Mouse (Mus musculus) fat pad, adult 2 months (tissue): ENCODE results near the gene Rbm20.
A peak's percentile ranks its signal among the peaks of the same experiment; 100 is the strongest.
"Not testable (repeated sequence)": the region's sequence is repeated elsewhere in the genome, so short reads cannot be mapped to it uniquely, and the experiment has no call there.

Source experiments
- DNase-seq: peaks from one replicate; pipeline ENCODE4 v3.0.0-alpha.2; 2011; ENCODE audit warnings: low read depth, low spot score; ENCODE audit errors: extremely low read depth

Gene Rbm20

DNA sequence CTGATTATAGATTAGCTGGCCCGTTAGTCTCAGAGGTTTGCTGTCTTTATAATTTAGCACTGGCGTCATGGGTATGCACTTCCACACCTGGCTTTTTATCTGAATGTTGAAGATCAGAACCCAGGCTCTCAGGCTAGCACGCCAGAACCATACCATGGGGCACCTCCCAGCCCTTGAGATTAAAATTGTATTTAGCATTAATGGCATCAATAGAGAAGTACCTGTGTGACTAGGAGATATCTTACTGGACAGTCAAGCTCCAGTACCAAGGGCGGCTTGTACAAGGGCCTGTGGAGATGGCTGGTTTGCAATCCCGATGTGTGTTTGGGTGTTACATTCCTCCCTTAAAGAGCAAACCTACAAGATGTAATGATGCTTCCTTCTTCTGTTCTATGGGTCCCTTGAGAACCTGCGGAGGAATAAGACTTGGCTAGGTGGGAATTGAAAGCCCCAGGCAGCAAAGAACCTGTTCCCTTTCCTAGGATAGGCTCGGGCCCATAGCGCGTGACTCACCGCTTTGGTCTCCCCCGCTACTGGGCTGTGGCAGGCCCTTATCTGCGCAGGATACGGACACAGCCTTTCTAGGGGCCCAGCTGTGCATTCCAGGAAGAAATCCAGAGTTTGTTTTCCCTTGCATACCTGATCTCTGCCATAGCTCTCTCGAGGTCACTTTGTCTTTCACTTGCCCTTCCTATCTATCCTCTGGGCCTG is 111.7 kb downstream of the Rbm20 start:
- no peak for DNase-seq

DNA sequence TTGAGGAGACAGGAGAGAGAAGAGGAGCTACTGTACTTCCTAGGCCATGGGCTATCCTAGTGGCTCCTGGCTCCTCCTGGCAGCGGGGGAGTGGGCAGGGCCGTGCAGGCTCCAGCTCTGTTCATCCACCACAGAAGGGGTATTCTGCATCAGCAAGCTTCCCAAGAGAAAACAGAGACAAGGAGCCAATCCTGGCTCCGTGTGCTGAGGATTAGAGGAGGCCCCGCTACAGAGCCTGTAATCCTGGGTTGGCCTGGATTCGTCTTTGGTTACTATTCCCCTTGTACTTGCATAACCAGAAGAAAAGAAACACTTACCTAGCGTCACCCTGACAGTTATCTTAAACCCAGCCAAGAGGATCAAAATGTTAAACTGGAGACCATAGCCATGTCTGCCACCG is 112.5 kb downstream of the Rbm20 start:
- no peak for DNase-seq

DNA sequence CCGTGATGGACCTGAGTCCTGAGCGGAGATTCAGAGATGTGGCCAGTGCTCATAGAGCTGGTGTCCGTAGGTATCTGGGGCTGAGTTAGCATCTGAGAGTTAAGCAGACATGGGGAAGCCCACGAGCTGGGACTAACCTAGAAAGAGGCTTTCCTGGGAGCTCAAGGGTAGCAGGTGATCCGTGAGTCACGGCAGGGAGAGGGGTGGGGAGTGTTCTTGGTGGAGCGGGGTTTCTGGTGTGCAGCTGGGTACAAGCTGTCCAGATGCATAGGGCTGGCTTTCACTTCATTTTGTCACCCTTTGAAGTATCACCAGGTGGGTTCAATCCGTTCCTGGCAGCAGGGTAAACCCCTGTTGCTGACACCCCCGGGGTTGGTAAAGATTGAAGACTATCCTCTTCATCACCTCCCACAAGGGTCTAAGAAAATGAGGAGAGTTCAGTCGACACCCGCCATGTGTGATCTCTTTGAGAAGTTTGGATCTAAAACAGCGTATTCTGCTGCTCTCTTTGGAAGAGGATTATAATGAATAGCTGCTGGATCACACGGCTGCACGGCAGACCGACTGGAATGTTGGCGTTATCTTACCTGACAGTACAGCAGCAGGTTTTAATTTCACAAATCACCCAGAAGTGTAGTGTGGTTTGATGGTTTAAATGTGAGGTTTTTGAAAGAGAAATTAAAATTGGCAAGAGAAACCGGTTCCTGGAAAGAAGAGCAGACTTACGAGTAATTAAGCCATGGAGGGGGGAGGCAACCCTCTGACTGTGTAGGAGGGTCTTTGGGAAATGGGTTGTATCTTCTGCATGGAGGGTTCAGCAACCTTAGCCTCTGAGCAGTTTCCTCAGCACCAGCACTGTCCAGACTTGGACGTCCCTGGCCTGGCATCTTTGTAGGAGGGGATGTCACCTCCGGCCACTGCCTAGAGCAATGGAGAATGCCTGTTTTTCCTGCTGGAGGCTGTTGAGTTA is 114.9 kb downstream of the Rbm20 start:
- no peak for DNase-seq

DNA sequence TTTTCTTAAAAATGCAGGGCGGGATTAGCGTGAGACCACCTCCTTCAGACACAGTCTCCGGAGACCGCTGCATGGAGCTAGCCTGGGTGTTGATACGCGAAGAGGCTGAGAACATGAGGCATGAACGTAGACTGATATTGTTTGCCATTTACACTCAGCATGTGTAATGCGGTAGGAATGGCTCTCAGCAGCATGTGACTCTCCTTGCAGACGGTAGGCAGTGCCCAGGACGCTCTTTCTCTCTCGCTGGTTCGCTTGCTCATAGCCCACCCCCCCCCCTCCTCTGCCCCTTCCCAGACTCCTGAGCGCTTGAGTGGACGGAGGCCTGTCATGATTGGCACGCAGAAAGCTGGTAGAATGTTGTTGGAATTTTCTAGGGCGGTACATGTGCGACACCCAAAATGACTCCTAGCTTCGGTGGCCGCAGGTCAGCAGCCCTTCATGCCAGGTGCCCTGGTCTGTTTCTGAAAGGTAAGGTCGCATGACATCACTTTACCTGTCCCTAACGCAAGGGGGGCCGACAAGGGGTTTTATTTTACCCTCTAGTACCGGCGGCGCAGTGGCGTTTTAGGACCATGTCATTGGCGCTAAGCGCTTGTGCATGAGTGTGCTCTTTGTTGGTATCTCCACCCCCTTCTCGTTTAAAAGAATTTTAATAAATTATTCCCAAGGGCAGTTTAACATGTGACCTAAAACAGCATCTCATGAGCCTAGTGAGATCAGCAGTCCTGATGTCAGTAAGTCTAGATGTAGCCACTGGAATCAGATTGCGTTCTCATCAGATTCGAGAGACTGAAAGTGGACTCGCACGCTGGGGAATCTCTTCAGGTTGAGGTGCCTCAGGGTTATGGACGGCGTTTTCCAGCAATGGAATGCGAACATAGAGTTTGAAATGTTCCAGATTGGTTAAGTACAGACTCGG is 116.1 kb downstream of the Rbm20 start:
- no peak for DNase-seq

DNA sequence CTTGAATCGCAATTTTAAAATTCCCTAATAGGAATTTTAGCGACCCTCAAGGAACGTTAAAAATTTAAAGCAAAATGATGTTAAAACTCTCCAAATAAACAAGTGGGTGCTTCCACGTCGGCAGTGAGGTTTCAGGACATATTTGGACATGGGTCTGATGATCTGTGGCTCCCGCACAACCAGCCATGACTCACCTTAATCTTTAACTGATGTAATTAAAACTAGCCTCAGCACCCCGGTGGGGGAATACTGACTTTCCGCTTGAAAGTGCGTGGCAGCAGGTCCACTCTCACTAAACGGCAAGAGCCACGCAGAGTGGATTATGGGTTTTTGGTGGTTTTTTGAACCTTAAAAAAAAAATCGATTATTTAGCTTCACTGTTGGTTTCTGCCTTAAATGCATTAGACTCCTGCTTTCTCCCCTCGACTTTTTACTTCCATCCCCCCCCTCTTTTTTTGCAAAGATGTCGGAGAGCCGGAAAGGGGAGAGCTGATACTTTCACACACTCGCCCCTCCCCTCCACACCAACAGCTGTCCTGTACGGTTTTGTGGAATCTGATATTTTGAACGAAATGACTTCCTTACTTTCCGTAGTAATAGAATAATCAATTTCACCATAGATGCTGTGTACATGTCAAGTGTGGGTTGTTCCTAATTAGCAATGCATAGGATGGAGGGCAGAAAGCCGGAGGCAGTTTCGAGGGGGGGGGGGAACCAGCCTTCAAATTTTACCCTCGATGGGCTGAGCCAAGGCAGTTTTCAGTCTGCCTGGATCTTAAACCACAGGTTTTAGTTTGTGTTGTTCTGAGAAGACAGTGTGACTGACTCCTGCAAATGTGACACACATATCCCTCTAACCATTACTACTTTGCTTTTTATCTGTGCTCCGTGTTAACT is 117.1 kb downstream of the Rbm20 start:
- DNase-seq: no peak

DNA sequence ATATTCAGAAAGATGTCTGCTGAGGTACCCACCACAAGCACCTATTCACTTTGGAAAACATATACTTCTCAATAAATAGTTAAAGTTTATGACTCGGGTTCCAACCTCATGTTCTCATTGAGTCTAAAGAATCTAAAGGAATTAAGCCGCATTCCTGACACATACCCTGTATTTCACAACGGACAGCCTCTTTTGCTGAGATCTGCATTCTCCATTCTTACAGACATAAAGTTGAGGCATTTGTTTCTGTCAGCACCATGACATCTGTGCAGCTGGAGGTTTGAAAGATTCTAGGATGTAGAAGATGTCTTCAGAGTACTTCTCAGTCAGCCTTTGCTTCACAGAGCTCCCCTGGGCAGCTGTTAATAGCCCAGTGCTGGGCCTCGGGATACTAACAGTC is 117.9 kb downstream of the Rbm20 start:
- no peak for DNase-seq

DNA sequence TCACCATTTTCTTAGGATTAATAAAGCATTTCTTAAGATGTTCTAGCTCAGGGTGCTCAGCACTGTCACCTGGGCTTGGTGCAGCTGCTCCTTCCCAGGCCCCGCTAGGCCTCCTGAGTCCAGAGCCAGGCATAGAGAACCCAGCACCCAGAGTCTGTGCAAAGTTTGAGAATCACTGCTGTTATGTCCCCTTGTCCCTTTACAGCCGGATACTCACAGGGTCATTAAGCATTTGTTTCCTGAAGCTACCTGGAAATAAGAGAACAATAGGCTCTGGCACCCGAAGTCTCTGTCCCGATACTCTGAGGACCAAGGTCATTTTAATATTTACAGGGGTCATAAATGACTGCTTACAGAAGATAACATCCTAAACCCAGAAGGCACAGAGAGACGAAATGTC is 118.9 kb downstream of the Rbm20 start:
- DNase-seq: no peak

DNA sequence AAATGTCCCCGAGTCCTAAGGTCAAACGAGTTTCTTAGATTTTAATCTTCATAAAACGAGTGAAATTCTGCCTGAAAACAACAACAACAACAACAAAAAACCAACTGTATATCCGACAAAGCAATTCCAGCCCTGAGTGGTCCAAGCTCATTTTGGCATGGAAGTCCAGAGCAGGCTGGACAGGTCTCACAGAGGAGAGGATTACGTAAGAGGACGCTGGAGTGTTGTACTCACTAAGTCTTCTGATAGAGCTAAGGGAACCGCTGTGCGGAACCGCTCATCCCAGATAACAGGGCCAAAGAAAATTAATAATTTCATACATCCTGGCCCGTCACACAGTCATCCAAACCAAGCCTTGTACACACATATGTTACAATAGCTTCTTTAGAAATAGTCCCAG is 120.7 kb downstream of the Rbm20 start:
- DNase-seq: no peak

DNA sequence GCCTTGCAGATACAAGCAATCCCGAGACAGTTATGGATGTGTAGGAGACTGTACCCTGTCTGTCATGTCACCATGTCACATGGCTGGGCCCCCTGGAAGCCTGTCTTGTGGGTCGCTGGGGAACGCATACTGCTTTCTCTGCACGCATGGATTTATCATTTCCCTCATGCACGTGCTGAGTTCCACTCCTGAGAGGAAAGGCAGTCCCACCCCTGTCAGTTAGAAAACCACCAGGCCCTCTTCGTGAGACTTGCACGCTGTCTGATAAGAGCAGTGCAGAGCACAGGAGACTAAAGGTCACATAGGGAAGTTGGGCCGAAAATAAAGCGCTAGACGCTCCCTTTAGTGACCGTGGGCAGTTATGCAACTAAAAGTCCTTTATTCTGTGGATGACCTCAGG is 122.8 kb downstream of the Rbm20 start:
- DNase-seq: no peak

DNA sequence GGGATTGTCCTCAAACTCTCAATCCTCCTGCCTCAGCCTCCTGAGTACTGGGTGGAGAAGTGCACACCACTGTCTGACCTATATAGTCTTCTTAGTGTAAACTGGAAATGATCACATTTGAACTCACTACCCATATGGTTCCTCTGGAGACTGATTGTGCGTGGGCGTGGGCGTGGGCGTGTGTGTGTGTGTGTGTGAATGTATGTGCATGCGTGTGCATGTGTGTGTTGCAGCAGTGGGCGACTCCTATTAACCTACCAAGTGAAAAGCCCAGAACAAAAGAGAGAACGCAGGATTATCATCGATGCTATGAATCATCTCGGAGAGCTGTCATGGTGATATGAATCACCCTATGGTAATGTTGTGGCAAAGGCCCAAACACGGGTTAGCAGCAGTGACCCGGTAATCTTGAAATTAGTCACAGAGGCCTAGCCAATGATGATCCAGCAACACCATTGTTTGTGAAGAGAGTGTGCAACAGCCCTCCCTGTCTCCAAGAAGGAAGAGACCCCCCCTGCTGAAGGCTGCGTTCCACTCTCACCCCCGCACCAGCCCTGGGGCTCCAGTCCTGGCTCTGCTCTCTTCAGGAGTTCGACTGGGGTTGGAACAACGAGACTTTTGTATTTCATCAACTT is 123.4 kb downstream of the Rbm20 start:
- DNase-seq: peak; percentile 74

DNA sequence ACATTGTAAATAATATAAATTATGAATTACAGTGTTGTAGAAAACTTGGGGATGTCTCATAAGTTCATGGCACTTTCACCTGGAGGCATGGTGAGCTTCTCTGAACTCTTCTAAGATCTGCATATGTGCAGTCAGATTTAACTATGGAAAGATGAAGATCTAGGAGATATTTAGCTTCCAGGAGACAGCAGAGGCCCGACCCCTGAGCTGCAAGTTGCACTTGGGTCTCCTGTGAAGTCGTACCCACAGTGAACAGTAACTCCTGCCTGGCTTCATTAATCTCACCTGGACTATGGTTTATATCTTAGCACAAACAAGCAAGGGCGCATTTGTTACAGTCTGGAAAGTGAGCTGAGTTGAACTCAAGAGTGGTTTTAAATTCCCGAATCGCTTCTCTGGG is 124.3 kb downstream of the Rbm20 start:
- DNase-seq: no peak

DNA sequence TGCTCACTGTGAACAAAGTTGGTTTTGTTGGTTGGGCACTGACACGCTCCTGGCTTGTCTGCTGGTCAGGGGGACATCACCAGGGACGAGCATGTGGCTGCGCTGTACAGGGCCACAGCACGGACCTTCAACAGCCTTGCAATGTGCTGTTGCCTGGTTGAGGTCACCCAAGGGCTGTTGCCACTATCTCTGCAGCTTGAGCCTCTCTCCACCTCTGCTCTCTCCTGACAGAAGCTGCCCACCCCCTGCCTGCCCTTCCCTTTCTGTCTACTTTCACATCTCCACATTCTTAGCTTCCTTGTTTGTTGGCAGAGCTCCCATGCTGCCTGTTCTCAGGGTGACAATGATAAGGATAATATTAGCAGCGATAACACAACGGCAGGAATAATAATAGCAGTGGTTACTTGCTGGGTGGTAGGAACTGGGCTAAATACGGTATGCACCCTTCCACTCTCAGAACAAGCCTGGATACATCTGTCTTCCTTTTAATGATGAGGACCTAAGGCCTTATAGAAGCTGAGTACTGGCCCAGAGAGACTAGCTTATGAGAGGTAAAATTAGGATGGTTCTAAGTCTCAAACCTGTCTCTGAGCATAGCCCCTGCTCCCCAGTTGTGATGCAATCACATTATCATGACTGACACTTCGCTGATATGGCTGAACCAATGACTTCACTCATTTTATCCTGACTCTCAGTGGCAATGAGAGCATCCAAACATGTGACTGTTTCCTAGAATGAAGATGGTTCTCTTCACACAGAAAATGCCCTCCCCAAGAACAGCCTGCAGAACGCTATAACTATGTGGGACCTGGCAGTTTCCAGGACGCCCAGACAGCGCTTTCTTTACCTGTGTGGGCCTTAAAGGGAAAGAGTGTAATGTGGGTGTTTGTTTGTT is 124.9 kb downstream of the Rbm20 start:
- no peak for DNase-seq

DNA sequence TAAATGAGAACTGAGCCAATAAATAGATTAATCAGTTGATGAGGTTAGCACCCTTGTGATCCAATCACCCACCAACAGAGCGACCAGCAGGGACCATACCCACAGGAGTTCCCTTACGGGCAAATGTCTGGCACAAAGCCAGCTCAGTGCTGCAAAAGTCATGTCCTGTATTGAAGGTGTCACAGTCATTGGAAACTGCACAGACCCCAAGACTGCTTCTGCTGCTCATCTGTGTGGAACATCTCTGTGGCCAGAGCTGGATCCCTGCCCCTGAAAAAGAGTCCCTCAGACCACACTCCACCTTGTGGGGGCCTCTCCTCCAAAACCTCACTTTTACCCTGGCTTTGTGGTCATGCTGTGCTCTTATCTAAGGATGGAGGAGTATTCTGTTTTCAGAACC is 126.8 kb downstream of the Rbm20 start:
- DNase-seq: no peak

DNA sequence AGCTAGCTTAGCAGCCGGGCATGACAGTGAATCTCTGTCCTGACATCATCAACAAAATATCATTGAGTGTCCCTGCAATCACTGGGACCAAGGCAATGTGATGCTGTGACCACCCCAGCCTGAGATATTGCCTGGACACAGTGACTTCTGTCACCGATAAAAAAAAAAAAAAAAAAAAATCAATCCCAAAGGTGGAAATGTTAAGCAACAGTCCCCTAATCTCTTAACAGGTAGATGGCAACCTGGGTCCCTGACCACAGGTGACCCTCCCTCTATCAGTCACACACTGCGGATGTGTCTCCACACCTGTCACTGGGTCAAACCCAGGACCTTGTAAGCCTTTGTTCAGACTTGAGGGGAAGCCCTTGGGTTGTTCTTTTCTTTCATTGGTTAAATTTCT is 128.0 kb downstream of the Rbm20 start:
- no peak for DNase-seq

DNA sequence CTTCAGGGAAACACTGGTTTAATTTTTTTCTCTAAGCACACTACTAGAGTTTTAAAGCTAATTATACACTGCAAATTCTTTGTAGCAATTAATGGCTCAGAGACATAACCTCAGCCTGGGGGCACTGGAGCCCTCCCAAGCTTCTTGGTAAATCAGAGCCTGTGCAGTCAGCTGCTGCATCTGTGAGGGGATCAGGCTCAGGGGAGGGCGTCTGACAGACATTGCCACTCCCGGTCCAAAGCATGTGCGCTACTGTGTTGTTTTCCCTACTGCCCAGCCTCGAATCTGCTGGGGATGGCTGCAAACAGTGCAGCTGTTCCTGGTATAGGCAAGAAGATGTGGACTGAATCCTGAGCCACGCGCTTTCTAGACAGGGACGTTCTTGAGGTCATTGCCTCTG is 129.0 kb downstream of the Rbm20 start:
- DNase-seq: no peak

DNA sequence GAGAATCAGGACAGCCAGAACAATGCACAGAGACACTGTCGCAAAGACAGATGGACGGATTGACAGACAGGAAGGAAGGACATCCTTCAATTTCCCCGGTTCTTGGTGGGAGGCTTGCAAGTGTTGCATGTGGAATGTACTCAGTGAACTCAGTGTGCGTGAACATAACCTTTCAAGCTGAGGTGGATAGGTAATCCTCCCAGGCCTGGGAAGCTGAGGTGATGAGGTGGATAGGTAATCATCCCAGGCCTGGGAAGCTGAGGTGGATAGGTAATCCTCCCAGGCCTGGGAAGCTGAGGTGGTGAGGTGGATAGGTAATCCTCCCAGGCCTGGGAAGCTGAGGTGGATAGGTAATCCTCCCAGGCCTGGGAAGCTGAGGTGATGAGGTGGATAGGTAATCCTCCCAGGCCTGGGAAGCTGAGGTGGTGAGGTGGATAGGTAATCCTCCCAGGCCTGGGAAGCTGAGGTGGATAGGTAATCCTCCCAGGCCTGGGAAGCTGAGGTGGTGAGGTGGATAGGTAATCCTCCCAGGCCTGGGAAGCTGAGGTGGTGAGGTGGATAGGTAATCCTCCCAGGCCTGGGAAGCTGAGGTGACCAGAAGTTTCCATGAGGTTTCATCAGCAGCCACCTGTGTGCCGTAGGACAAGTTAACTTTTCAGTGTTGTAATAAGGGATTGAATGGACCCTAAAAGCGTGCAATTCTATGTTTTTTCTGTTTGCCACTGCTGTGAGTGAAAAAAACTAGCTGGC is 129.6 kb downstream of the Rbm20 start:
- DNase-seq: not testable (repeated sequence)

DNA sequence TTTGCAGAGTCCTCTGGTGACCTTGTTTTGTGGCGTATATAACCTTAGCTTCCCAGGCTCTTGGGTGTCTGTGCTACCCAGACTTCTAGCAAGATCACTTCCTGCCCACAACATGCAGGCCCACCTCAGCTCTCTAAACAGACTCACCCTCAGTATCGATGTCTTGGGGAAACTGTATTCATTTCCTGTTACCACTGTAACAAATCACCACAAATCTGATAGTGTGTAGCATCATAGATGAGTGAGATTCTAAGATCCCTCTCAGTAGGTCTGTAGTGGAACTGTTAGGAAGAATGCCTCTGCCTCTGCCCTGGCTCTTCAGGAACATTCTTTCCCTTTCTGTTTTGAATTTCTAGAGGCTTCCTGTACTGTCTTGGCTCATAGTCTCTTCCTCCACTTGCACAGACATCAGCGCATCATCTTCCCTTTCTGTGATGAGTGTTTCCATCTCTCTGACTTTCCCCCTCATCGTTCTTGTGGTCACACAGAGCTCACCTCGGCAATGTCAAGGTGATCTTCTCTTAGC is 130.2 kb downstream of the Rbm20 start:
- no peak for DNase-seq
